Mouse (Mus musculus) kidney, postnatal 0 days (tissue): ENCODE measurements at regions not wholly inside any gene's neighbourhood (a gene's known extent, or its start where the extent isn't known, plus 50 kb on each side); places are given as distances from the start of the nearest gene placed in this dataset.

Experiments used
- ATAC-seq: fragments of 200-750 bp; cut with Nextera tagmentation; replicated peaks from 2 replicates; pipeline ENCODE4 v1.8.0; 2017; ENCODE audit warnings: low read depth, moderate number of reproducible peaks, moderate TSS enrichment, moderate library complexity; ENCODE audit not compliant: low FRiP score
- DNase-seq: peaks from one replicate; pipeline ENCODE4 v3.0.0-alpha.2; 2016; ENCODE audit warnings: low spot score
- H3K27ac ChIP-seq: fragments of 300-500 bp; sonication (generic); 2 replicates; pipeline ENCODE4 v1.5.1; 2014; ENCODE audit warnings: mild to moderate bottlenecking
- H3K27me3 ChIP-seq: fragments of 300-500 bp; sonication (generic); 2 replicates; pipeline ENCODE4 v1.6.1; 2014; ENCODE audit warnings: low read length, mixed read lengths; ENCODE audit not compliant: insufficient read depth
- H3K36me3 ChIP-seq: fragments of 300-500 bp; sonication (generic); 2 replicates; pipeline ENCODE4 v1.6.1; 2014; ENCODE audit warnings: low read length, mixed read lengths; ENCODE audit not compliant: insufficient read depth
- H3K4me1 ChIP-seq: fragments of 300-500 bp; sonication (generic); replicated peaks from 2 replicates; pipeline ENCODE4 v1.6.1; 2014; ENCODE audit warnings: antibody characterized with exemption, low read length, mixed read lengths; ENCODE audit not compliant: insufficient read depth
- H3K4me2 ChIP-seq: fragments of 300-500 bp; sonication (generic); 2 replicates; pipeline ENCODE4 v1.6.1; 2014; ENCODE audit warnings: mild to moderate bottlenecking, low read length, moderate library complexity, mixed read lengths
- H3K4me3 ChIP-seq: fragments of 300-500 bp; sonication (generic); replicated peaks from 2 replicates; pipeline ENCODE4 v1.5.1; 2014; ENCODE audit warnings: low read depth, low read length
- H3K9ac ChIP-seq: fragments of 300-500 bp; sonication (generic); 2 replicates; pipeline ENCODE4 v1.6.1; 2014; ENCODE audit warnings: low read depth, low read length
- H3K9me3 ChIP-seq: fragments of 300-500 bp; sonication (generic); replicated peaks from 2 replicates; pipeline ENCODE4 v1.6.1; 2016; ENCODE audit warnings: low read length, inconsistent platforms, mixed read lengths
- CTCF ChIP-seq: IDR thresholded peaks from 2 replicates; pipeline ENCODE4 v1.5.1; 2016; ENCODE audit warnings: antibody characterized with exemption, low read depth, mild to moderate bottlenecking, moderate library complexity
- WGBS: fragments of 180-500 bp; shearing (Covaris S2); extraction: QIAGEN DNeasy Blood & Tissue Kit; methylation state at CpG from one replicate; pipeline ENCODE4 v1.1.7; 2014; 5-methylcytosine and 5-hydroxymethylcytosine counted together

DNA sequence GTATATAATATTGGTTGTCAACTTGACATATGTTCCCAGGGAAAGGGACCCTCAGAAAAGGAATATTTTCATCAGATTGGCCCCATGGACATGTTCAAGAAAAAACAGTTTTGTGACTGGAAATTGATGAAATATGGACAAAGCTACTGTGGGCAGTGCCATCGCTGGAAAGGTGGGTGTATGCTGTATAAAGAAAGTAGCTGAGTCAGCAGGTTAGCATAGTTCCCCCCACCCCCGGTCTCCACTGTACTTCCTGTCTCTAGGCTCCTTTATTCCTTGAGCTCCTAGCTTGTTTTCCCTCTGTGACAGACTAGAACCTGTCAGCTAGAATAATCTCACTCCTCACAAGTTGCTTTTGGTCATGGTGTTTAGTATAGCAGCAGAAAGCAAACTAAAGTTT lies 599.6 kb downstream of the Epm2a start:
- Histone ChIP-seq H3K4me3 (no peak overlapping the region), H3K9me3 (no peaks in the 10 kb centered on the region), H3K4me1 (no peaks in the 10 kb centered on the region), H3K27ac (no peak overlapping the region), H3K36me3 (no peaks in the 10 kb centered on the region), H3K27me3 (no peaks in the 10 kb centered on the region), H3K9ac (no peak overlapping the region), H3K4me2 (no peak overlapping the region)
- TF ChIP-seq CTCF, result no peak
- DNase-seq, result no peak
- 92% methylated on average over 2 of the region's 2 CpGs for WGBS
- ATAC-seq, result no peak

DNA sequence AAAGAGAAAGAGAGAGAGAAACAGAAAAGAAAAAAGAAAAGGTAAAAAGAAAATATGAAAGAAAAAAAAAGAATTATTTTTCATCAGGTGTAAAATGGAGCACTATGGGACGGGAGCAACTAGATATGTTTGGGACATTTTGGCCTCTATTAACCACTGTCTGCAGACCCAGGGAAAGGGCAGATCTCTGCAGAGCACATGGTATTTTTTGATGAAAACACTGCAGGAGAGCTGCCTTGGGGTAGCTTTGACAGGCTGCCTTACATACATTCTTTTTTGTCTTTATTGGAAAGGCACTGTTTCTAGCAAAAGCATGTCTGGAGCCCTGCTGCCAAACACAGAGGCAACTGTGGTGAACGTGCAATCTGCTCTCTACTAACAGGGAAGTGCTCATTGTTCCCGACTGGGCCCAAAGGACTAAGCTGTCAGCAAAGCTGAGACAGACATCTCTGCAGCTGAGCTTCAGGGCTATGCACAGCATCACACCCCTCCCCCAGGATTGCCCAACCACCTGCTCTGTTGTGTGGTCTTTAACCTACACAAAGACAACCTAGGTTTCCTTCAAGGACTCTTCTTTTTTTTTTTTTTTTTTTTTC lies 617.2 kb downstream of the Epm2a start:
- no peaks in the 10 kb centered on the region for H3K36me3 ChIP-seq
- 54% methylated on average over 3 of the region's 3 CpGs for WGBS
- TF ChIP-seq CTCF, result no peak
- no peak for ATAC-seq
- no peak overlapping the region for H3K27ac ChIP-seq
- H3K4me3 ChIP-seq, result no peak overlapping the region
- no peaks in the 10 kb centered on the region for H3K27me3 ChIP-seq
- no peaks in the 10 kb centered on the region for H3K9me3 ChIP-seq
- no peak for DNase-seq
- no peaks in the 10 kb centered on the region for H3K4me1 ChIP-seq
- H3K9ac ChIP-seq, result no peak overlapping the region
- H3K4me2 ChIP-seq, result no peak overlapping the region

DNA sequence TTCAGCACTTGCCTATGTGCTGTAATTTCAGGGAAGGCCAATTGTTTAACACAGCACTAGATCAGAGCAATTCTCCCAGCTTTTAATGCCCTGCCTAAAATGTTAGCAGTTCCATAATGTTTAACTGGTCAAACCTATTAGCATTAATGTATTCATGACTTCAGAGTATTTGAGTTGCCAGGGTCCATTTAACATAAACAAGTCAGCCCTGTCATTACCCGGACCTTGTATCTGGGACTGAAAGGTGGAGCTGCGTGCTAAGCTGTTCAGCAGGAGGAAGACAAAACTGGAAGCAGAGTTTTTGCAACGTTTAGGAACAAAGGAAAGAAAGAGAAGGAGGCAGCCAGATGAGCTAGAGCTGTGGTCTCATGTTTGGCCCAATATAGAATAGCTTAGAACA lies 661.8 kb downstream of the Epm2a start:
- Histone ChIP-seq H3K9me3 (no peaks in the 10 kb centered on the region), H3K27ac (no peak overlapping the region), H3K27me3 (no peaks in the 10 kb centered on the region), H3K4me1 (no peaks in the 10 kb centered on the region), H3K4me2 (no peak overlapping the region), H3K9ac (no peak overlapping the region), H3K4me3 (no peak overlapping the region), H3K36me3 (no peaks in the 10 kb centered on the region)
- WGBS, result 38% methylated on average over 3 of the region's 3 CpGs
- DNase-seq, result peak; percentile 42
- peak; percentile 63 for ATAC-seq
- TF ChIP-seq CTCF, result no peak

DNA sequence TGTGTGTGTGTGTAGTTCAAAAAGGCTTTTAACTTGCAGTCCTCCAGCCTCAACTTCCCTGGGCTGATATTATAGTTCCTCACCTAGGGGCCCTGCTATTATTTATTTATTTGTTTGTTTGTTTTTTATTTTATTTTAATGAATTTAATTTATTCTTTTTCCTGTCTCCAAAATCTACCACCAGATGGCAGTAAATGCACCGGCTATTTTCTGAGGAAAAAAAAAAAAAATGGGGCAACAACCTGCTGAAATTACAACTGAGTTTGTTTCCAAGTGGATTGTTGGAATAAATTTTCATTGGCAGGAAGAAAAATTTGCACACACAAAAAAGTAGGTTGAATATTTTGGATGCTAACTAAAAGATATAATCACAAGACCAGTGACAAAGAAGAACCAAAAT lies 662.7 kb downstream of the Epm2a start:
- Histone ChIP-seq H3K4me2 (no peak overlapping the region), H3K27me3 (no peaks in the 10 kb centered on the region), H3K27ac (no peak overlapping the region), H3K9ac (no peak overlapping the region), H3K9me3 (no peaks in the 10 kb centered on the region), H3K4me1 (no peaks in the 10 kb centered on the region), H3K36me3 (no peaks in the 10 kb centered on the region), H3K4me3 (no peak overlapping the region)
- 24% methylated on average over 1 of the region's 1 CpGs for WGBS
- DNase-seq, result no peak
- no peak for ATAC-seq
- TF ChIP-seq CTCF, result peak; percentile 59

DNA sequence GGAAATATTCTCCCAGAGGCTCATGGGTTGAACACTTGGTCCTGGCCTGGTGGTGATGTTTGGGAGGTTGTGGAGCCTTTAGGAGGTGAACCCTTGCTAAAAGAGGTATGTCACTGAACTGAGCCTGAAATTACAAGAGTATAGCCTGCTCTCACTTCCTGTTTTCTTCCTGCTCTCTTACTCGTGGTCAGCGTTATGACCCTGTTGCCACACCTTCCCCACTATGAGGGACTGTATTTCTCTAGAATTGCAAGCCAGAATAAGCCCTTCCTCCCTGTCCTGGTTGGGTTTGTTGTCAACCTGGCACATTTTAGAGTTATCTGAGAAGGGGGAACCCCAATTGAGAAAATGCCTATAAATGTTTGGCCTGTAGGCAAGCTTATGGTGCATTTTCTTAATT lies 674.1 kb downstream of the Epm2a start:
- Histone ChIP-seq H3K36me3 (no peaks in the 10 kb centered on the region), H3K9me3 (no peaks in the 10 kb centered on the region), H3K9ac (no peak overlapping the region), H3K27ac (no peak overlapping the region), H3K4me2 (no peak overlapping the region), H3K27me3 (no peaks in the 10 kb centered on the region), H3K4me1 (no peaks in the 10 kb centered on the region), H3K4me3 (no peak overlapping the region)
- WGBS, result 75% methylated on average over 2 of the region's 2 CpGs
- DNase-seq (no peak), ATAC-seq (no peak)
- TF ChIP-seq CTCF, result no peak

DNA sequence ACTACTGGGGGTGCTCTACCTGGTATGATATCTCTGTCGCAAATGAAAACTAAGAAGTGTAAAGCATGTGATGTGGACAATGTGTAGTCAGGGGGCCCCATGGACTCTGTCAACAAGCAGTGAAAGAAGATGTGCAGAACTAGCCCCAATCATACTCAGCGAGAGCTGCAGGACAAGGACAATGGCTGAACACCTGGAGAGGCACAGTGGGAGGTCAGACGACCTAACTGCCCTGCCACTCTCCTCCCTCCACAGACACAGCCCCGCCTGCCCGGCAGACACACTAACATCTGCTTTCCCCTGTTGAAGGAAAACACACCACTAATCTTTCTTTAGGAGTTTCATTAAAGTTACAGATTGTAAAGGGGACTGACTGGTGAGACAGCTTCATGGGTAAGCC lies 675.1 kb downstream of the Epm2a start:
- TF ChIP-seq CTCF, result no peak
- 33% methylated on average over 5 of the region's 5 CpGs for WGBS
- no peaks in the 10 kb centered on the region for H3K27me3 ChIP-seq
- ATAC-seq (no peak), DNase-seq (no peak)
- H3K9me3 ChIP-seq, result no peaks in the 10 kb centered on the region
- no peak overlapping the region for H3K4me2 ChIP-seq
- H3K4me1 ChIP-seq, result no peaks in the 10 kb centered on the region
- H3K9ac ChIP-seq, result no peak overlapping the region
- no peak overlapping the region for H3K27ac ChIP-seq
- no peak overlapping the region for H3K4me3 ChIP-seq
- H3K36me3 ChIP-seq, result no peaks in the 10 kb centered on the region

DNA sequence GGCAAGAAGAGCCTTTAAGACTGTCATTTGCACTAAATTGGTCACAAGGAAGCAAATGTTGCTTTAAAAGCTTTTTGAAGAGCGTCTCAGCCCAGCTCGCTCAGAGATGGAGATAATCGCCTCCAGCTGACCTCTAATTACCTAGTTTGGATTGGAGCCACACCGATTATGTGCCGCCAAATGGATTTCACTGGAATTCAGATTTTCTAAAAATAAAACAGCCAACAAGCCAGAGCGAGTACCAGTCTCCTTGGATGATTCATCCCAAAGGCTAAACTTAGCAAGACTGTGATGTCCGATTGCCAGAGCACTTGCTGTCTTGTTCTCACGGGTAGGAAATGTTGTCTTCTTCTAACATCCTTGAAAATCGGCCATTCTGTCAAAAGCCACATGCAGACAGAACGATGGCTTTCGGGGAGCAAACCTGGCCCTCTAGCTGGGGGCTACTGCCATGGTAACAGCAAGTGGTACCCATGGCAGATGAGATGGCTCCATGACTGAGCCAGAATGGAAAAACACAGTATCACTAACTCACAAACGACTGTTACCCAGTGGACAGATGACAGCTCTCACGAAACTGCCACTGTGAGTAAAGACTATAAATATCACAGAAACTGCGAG lies 676.1 kb downstream of the Epm2a start:
- no peak for DNase-seq
- TF ChIP-seq CTCF, result no peak

More for the DNA sequence above, 676.1 kb downstream of the Epm2a start:
- WGBS, result 54% methylated on average over 14 of the region's 14 CpGs
- Histone ChIP-seq H3K4me3 (no peak overlapping the region), H3K36me3 (no peaks in the 10 kb centered on the region), H3K27me3 (no peaks in the 10 kb centered on the region), H3K27ac (no peak overlapping the region), H3K9me3 (no peaks in the 10 kb centered on the region), H3K4me1 (no peaks in the 10 kb centered on the region), H3K9ac (no peak overlapping the region), H3K4me2 (no peak overlapping the region)
- ATAC-seq, result no peak
